Mouse (Mus musculus): Measurements from ENCODE around the gene Celf5. TPM values are rescaled to one million over a fixed set of nuclear protein-coding genes. Genes with fewer than 3 reads are reported as not detected.

Celf5 gene
- total RNA-seq, 2 experiments from 2014 or later, result 0.17 to 0.47 TPM

DNA sequence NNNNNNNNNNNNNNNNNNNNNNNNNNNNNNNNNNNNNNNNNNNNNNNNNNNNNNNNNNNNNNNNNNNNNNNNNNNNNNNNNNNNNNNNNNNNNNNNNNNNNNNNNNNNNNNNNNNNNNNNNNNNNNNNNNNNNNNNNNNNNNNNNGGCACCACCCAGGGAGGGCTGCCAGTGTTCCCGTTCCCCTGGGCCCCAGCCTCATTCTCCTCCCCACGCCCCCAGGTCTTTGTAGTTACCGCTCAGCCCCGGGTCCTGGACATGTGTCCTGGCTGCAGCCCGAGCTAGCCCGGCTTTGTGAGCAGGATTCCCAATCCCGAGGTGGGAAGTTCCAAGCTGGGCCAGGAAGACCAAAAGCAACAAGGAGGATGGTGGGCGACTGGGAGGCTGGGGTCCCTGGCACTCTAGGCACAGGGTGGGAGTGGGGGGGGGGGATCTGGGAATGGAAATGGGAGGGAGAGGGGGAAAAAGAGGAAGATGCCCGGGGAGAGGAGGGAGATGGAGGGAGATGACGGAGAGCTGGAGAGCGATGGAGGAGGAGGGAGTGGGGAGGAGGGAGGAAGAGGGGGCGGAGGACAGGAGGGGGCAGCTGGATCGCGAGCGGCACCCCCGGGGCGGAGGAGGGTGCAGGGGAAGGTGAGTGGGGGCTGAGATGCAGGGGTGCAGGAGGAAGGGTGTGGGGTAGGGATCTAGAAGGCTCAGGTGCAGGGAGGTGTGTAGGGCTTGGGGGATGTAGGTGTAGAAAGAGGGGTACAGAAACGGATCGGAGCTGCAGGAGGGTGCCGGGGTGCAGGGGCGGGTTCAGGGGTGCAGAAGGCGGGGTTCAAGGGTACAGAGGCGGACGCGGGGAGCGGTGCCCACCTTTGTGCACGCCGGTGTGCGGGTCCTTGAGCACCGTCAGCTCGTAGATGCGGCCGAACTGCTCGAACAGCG, 640 bp downstream of the Celf5 start:
- no peak for DNase-seq (ENCODE audit: low spot score)
- intact Hi-C loops (cut with DNase I), result no loop called here

DNA sequence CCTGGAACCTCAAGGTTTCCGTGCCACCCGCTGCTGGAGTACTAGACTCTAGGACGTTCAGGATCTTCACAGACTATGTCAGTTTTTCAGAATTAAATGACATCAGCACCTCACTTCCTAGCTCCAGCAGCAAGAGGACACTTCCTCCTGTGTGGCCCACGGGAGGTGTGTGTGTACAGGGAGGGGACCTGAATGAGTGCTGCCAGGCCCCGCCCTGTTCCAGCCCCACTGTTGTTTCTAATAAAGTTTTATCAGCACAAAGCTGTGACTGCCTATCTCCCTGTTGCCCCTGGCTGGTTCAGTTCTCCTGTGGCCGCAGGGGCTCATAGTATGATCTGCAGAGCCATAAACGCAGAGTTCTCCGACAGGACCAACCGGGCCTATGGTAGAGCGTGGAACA, 8.0 kb downstream of the Celf5 start:
- no peak for DNase-seq (ENCODE audit: low spot score)
- intact Hi-C loops (cut with DNase I), result no loop called here

DNA sequence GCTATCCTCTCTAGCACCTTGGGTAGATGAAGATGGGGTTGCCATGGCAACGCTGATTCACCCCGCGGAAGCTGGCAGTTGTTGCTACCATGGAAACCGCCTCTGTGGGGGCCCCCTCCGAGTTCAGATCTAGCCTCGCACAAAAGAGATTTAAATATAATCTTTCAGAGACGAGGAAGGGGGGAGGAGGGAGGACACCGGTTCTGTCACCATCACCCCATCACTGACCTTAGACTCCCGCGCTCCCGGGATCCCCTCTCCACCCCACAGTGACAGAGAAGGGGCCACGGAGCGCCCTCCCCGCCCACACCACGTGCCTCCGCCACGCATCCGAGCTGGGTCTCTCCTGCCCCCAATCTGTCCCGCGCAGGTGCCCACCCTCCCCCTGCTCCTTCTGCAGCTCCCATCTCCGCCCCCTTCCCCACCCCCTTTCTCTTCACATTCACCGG, 9.5 kb downstream of the Celf5 start:
- intact Hi-C loops (cut with DNase I), result no loop called here
- DNase-seq (ENCODE audit: low spot score), result no peak

DNA sequence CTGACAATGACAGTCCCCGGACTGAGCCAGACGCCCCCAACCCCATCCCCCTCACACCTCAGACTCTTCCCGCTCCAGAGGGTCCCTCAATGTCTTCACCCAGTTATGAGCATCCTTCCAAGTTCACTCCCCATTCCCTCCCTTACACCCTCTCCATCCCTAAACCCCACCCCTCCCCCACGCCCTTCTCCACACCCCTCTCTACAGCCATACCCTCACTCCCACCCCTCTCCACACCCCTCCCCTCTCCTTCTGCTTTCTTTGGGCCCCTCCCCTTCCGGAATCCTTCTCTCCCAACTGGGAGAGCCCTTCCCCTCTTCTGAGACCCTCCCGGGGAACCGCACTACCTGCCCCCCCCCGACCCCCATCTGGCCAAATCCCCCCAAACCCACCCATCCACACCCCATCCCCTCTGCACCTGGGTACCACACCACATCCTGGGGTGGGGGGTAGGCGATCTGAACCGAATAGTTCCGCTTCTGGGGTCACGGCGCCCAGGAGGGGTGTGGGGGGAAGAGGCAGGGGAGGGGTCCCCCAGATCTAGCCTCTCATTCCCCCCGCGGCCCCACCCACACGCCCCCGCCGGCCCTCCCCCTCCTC, 10.0 kb downstream of the Celf5 start:
- intact Hi-C loops (cut with DNase I), result no loop called here
- DNase-seq (ENCODE audit: low spot score), result no peak

DNA sequence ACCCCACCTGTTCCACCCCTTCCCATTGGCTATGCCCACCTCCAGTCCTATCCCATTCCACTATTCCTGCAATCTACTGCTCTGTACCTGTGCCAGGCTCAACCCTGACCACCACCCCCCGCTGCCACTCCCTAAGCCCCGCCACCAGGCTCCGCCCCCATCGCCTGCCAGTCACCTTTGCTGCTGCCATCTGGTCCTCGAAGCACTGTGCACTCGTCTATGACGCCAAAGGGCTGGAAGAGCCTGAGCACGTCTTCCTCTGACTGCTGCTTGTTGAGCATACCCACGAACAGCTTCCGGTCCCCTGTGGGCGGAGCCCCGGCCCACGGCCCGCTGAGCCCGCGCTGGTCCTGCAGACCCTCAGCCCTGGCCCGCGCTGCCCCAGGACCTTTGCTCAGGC, 12.1 kb downstream of the Celf5 start:
- intact Hi-C loops (cut with DNase I), result no loop called here
- no peak for DNase-seq (ENCODE audit: low spot score)

DNA sequence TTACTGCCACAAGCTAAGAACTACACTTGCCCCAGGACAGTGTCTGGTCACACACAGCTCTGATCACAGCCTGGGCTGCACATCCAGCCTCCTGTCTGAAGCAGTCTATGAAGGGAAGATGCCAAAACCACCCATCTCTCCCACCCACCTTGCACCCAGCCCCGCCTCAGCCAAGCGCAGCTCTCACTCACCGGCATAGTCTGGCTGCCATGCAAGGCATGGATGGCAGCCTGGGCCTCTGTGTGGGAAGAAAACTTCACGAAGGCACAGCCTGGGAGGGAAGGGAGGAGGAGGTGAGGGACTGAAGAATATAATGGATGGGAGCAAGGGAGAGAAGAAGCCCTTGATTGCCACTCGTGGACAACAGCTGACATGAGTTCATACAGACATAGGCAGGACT, 13.3 kb downstream of the Celf5 start:
- intact Hi-C loops (cut with DNase I), result no loop called here
- no peak for DNase-seq (ENCODE audit: low spot score)

DNA sequence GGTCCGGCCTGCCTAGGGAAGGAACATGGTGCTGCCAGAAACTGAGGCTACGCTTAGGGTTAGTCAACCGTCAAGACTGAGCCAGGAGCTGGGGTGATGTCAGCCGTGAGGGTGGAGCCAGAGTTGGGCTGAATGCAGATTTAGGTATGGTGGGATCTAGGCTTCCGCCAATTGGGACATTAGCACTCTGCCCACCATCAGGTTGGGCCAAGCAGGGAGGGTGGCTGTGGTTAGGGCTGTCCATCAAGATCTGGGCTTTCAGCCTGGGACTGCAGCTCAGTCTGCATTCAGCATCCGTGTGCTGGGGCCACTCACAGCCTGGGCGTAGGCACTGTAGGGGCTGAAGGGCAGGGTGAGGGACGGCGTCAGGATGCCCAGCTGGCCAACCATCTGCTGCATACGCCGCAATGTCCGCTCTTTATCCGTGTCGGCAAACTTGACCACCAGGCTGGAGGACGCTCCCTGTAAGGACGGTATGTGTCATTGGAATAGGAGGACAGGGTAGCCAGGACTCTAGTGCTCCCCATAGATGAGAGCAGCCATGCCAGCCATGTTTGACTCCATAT, 14.8 kb downstream of the Celf5 start:
- DNase-seq (ENCODE audit: low spot score), result no peak
- intact Hi-C loops (cut with DNase I), result no loop called here

DNA sequence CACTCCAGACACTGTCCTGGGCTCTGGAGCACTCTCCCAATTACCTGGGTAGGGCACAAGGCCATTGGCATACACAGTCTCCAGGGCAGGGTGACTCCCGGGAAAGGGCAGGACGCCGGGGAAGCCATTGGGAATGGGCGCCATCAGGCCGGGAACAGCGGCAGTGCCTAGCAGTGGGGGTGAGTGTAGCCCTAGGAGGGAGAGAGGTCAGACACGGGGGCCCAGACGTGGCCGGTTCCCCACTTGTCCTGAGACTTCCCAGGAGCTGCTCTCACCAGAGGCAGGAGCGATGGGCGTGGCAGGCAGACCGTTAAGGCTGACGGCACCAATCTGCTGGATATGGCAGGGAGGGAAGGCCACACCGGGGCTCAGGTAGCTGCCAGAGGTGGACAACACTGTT, 15.6 kb downstream of the Celf5 start:
- no peak for DNase-seq (ENCODE audit: low spot score)
- intact Hi-C loops (cut with DNase I), result no loop called here

DNA sequence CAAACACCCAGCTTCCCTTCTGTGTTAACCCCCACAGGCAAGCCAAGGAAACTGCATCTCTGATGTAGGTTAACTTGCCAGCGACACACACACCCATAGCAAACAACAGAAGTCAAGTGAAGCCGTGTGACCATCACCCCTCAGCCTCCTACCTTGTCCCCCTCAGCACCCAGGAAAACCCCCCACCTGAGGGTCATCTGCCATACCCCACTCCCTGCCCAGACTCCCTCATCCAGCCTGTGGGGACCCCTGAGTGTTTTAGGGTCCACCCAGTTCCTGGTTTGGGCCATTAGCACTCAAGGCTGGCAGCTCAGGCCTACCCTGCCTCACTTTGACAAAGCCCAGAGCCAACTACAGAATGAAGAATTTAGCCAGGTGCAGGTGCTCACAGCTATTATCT, 16.4 kb downstream of the Celf5 start:
- intact Hi-C loops (cut with DNase I), result no loop called here
- no peak for DNase-seq (ENCODE audit: low spot score)

DNA sequence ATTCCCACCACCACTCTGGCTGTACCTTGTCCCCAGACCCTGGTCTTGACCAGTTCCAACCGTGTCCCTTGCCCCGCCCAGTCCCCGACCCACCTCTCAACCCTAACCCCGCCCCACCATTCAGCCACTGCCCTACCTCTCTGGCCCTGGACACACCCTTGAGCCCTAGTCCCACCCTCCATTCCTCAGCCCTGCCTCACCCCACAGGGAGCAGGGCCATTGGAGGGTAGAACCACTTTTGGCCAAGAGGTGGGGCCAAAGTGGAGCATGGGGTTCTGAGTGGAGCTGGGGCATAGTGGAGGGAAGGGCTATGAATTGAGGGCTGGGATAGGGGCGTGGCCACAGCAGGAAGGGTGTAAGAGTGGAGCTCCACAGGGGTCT, 17.3 kb downstream of the Celf5 start:
- DNase-seq (ENCODE audit: low spot score), result no peak
- intact Hi-C loops (cut with DNase I), result no loop called here

DNA sequence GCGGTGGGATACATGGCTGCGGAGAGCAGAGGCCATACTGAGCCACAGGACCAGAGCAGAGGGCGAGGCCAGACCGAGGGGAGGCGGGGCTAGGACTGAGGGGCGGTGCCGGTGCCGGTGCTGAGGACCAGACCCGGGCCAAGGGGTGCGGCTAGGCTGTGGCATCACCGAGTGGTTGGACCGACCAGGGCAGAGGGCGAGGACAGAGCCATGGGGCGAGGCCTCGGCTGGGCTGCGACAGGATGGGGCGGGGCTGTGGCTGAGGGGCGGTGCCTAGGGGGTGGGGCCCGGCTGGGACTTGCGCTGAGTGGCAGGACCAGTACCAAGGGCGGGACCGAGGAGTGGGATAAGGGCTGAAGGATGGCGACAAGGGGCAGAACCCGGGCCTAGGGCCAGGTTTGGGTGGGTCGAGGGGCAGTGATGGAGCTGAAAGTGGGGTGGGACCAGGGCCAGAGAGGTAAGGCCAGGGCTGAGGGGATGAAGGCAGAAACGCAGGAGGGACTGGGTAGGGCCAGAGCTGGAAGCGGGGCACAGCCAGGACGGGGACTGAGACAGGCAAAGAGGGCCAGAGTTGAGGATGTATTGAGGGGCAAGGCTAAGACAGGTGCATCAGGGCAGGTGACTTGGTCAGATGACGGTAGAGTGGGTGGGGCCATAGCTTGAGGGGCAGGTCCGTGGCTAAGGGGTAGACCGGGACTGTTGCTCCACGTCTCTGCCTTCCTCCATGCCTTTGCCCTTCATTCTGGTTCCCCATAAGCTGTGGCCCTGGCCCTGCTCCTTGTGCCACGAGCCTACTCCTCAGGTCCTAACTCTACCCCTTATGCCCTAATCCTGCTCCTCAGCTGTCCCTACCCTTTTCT, 17.9 kb downstream of the Celf5 start:
- DNase-seq (ENCODE audit: low spot score), result no peak
- intact Hi-C loops (cut with DNase I), result no loop called here

DNA sequence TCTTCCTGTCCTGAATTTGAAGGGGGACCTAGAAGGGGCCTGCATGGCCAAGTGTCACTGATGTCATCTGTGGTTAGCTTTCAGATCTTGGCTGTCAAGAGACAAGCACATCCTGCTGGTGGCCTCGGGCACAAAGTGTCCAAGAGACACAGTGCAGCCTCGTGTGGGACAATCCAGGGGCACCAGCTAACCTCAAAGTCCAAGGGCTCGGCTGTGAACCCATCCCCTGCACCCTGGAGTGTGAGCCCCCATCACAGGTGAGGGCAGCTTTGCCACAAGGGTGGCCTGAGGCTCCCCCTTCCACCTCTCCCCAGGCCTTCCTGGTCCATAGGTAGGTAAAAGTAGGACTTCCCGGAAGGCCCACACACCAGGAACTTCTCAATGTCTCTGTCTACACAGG, 19.0 kb downstream of the Celf5 start:
- intact Hi-C loops (cut with DNase I), result no loop called here
- no peak for DNase-seq (ENCODE audit: low spot score)

DNA sequence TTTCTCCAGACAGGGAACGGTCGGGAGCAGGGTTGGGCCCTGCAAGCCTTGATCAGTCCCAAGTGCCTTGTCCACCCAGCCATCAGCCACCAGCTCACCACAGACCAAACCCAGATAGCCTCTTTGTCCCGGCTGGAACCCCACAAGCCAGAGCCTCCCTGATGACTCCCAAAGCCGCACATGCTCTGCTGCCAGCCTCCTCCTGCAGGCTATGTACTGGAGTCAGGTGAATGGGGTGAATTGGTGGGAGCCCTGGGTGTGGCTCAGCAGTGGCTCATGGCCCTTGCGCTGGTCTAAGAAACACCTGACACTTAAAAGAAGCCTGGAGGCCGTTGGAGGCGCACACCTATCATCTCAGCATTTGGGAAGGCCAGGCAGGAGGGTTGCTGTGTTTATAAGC, 19.6 kb downstream of the Celf5 start:
- no peak for DNase-seq (ENCODE audit: low spot score)
- intact Hi-C loops (cut with DNase I), result no loop called here

DNA sequence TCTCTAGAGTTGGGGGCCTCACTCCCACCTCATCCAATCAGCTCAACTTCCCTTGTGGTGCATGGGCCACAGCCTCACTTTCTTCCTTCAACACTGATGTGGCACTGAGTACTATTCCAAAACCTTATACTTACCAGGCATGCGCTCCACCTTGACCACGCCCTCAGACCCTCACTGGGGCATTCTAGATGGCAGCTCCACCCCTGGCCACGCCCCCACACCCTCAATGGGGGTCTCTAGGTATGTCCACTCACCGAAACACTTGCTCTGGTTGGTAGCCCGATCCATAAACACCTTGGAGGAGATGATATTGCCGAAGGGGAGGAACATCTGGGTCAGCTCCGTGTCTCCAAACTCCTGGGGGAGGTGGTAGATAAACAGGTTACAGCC, 20.1 kb downstream of the Celf5 start:
- intact Hi-C loops (cut with DNase I), result no loop called here
- DNase-seq (ENCODE audit: low spot score), result no peak

DNA sequence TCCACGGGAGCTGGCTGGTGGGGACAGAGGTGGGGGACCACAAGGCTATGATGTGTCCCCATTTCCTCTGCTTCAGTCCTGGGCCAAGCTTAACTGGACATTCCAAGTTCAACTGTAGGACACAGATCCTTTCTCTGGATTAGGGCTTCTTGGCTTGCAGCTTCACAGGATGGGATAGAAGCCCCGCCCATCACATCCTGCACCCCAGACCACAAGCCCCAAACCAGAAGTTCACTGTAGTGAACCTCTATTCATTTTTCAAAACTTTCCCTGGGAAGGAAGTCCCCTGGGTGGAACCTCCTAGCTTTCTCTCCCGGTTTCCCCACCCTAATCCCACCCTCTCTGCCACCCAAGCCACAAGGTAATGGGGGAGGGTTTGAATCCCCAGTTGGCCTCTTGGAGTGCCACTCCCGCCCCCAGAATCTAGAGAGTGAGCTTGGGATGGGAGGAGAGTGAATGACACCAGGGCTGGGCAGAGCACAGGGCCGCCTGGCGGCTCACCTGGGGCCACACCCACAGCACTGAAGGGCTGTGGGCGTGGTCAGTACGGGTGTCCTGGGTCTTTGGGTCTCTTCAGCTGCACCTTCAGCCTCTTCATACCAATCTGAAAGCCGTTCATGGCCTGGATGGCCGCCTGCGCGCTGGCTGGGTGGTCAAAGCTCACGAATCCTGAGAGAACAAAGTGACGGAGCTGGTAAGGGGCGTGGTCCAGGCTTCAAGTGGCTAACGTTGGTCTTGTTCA, 20.7 kb downstream of the Celf5 start:
- intact Hi-C loops (cut with DNase I), result no loop called here
- DNase-seq (ENCODE audit: low spot score), result no peak

DNA sequence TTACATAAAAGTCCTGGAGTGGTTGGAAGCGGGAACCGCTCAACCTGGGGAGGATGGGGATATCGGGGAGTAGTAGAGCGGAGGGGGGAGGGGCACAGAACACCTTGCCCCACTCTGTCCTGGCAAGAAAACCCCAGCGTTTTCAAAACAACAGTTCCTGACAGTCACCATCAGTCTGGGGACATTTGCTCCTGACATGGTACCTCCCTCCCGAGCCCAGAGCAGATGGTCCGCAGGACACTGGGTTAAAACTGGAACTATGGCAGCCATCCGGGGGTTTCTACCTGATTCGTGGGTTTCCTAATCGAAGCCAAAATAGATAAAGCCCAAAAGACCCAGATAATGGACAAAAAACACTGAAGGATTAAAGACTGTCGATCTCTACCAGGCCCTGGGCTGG, 21.6 kb downstream of the Celf5 start:
- intact Hi-C loops (cut with DNase I), result no loop called here
- DNase-seq (ENCODE audit: low spot score), result no peak

DNA sequence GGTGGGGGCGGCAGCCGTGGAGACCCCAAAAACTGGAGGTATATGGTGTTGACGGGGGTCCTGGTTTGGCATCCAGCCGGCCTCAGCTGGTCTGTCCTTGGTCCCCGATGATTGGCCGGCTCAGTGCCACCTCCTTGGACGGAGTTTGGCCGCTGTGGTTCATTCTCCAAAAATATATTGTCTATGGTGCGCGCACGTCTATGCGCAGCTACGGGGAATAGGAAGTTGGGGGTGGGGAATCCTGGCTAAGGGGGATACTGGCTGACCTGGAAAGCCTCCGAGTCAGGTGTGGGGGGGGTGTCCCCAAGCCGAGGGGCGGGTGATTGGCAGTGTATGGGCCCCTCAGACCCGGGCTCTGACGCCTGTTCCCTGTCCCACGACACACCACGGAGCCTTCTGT, 22.0 kb downstream of the Celf5 start:
- no peak for DNase-seq (ENCODE audit: low spot score)
- intact Hi-C loops (cut with DNase I), result no loop called here

DNA sequence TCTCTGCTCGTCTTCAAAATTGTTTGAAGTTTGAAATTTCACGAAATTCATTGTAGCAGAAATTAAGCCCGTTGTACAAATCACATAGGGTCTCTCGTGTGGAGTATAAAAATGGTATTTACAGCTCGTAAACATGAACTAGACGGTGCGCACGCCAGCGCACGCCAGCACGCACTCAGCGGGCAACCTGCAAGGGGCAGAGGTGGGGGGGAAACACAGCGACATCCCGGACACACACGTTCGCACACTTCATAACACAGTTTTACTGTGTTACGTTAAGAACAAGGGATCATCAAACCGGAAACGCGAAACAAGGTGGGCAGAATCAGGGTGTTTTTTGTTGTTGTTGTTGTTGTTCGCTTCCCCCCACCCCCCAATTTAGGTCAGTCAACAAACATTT, 23.1 kb downstream of the Celf5 start:
- no peak for DNase-seq (ENCODE audit: low spot score)
- intact Hi-C loops (cut with DNase I), result no loop called here

DNA sequence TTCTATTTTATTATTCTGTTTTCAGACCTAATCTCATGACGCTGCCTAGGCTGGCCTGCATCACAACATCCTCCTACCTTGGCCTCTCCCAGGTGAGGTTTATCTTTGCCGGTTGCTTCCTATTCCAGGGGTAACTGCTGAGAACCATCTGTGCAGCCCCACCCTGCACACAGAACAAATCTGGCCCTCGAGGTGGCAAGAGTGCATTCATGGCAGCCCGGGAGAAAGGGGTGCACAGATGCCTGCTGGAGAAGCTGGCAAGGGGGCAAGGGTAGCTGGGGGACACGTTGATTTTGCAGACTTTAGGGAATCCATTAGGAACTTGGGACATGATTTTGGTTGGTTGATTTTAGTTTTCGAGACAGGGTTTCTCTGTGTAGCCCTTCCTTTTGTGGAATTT, 24.2 kb downstream of the Celf5 start:
- no peak for DNase-seq (ENCODE audit: low spot score)
- intact Hi-C loops (cut with DNase I), result no loop called here

DNA sequence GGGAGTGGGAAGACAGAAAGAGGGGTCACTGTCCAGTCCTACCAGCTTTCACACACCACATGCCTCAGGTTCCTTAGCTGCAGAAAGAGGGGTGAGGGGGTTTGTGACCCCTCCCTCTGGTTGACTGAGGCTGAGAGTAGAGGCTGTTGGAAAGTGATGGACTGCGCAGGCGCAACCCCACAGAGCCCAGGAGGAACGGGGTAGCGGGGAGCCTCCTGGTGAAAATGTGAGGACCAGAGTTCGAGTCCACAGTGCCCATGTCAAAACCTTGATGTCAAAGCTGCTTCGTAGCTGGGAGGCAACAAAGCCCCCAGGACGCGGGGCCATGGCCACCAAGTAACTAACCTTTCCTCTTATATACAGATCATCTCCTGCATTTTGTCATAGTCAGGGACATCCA, 24.9 kb downstream of the Celf5 start:
- no peak for DNase-seq (ENCODE audit: low spot score)

More for the DNA sequence above, 24.9 kb downstream of the Celf5 start:
- intact Hi-C loops (cut with DNase I), result no loop called here
